Comparison of ENCODE assay signal across 8 mouse cellular contexts in the genomic region with DNA sequence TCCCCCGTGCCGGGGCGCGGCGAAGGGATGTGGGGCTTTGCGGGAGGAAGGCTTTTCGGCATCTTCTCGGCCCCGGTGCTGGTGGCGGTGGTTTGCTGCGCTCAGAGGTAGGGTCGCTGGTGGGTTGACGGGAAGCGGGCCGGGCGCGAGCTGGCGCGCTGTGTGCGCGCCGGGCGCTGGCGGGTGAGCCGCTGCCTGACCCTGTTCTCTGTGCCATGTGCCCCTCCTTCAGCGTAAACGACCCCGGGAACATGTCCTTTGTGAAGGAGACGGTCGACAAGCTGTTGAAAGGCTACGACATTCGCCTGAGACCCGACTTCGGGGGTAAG.
A peak's percentile ranks its signal among the peaks of the same experiment; 100 is the strongest.
DNase-seq lines count a peak whose midpoint lies in the region; ATAC-seq and TF ChIP-seq lines count a peak whose summit lies in the region.

No protein-coding gene starts in this region.

- 0% methylated on average over 26 of the region's 34 CpGs for WGBS in lung, embryonic 16.5 days
- WGBS in forebrain, embryonic 13.5 days = under 1% methylated on average over 28 of the region's 34 CpGs
- whole genome bisulfite sequencing in intestine, postnatal 0 days = 0% methylated on average over 27 of the region's 34 CpGs
- under 1% methylated on average over 34 of the region's 34 CpGs for WGBS in neural tube, embryonic 15.5 days

- H3K27ac ChIP-seq in lung, embryonic 16.5 days (ENCODE audit: low read length) = no peak overlapping the region
- H3K27ac ChIP-seq in forebrain, embryonic 13.5 days = peak overlapping the region; percentile 76
- no peak overlapping the region for H3K27ac ChIP-seq in intestine, postnatal 0 days (ENCODE audit: low read depth, low read length)
- H3K27ac ChIP-seq in neural tube, embryonic 15.5 days (replicated peaks) = peak overlapping the region; percentile 94

- no peaks in the 10 kb centered on the region for H3K36me3 ChIP-seq in lung, embryonic 16.5 days (ENCODE audit: control insufficient read depth, insufficient read depth, low read length)
- H3K36me3 ChIP-seq in forebrain, embryonic 13.5 days (ENCODE audit: poor library complexity, severe bottlenecking) = no peaks in the 10 kb centered on the region
- H3K36me3 ChIP-seq in intestine, postnatal 0 days (ENCODE audit: control insufficient read depth, insufficient read depth) = no peaks in the 10 kb centered on the region
- H3K36me3 ChIP-seq in neural tube, embryonic 15.5 days = no peaks in the 10 kb centered on the region

- peak overlapping the region; percentile 60 for H3K4me3 ChIP-seq in lung, embryonic 16.5 days (ENCODE audit: low read length)
- peak overlapping the region; percentile 74 for H3K4me3 ChIP-seq in forebrain, embryonic 13.5 days
- peak overlapping the region; percentile 61 for H3K4me3 ChIP-seq in intestine, postnatal 0 days (ENCODE audit: low read depth, low read length)
- peak overlapping the region; percentile 85 for H3K4me3 ChIP-seq in neural tube, embryonic 15.5 days (replicated peaks)

- no peak for DNase-seq in lung, postnatal 25 days (ENCODE audit: low spot score)
- DNase-seq in thymus, postnatal 14 days = no peak
- no peak for DNase-seq in thymus, postnatal 10 days (ENCODE audit: low spot score in 2 of 2)
- DNase-seq in thymus, postnatal 0 days (ENCODE audit: low spot score) = no peak

- peaks cover 8% of the 10 kb centered on the region for H3K4me1 ChIP-seq in lung, embryonic 16.5 days (replicated peaks; ENCODE audit: control insufficient read depth, insufficient read depth, low read length)
- 0 out of 2 replicates have a peak, but pooled peaks cover 15% of the 10 kb centered on the region for H3K4me1 ChIP-seq in forebrain, embryonic 13.5 days
- no peaks in the 10 kb centered on the region for H3K4me1 ChIP-seq in intestine, postnatal 0 days (replicated peaks; ENCODE audit: control insufficient read depth, insufficient read depth, low read length)
- H3K4me1 ChIP-seq in neural tube, embryonic 15.5 days = peaks cover 28% of the 10 kb centered on the region

- no peak overlapping the region for H3K9ac ChIP-seq in lung, embryonic 16.5 days (ENCODE audit: low read length)
- H3K9ac ChIP-seq in forebrain, embryonic 13.5 days = peak overlapping the region; percentile 79
- H3K9ac ChIP-seq in intestine, postnatal 0 days (ENCODE audit: low read depth, low read length) = 0 out of 2 replicates have a peak overlapping the region, but pooled peaks have one; percentile 22
- peak overlapping the region; percentile 87 for H3K9ac ChIP-seq in neural tube, embryonic 15.5 days (replicated peaks)

- peak overlapping the region; percentile 96 for H3K4me2 ChIP-seq in lung, embryonic 16.5 days (ENCODE audit: low read depth, low read length)
- peak overlapping the region; percentile 93 for H3K4me2 ChIP-seq in forebrain, embryonic 13.5 days
- H3K4me2 ChIP-seq in intestine, postnatal 0 days (replicated peaks; ENCODE audit: low read depth) = peak overlapping the region; percentile 94
- H3K4me2 ChIP-seq in neural tube, embryonic 15.5 days = peak overlapping the region; percentile 88

- TF ChIP-seq CTCF in intestine, postnatal 0 days (IDR thresholded peaks at IDR 0.05; ENCODE audit: low read depth) = no peak

- peaks cover 30% of the 10 kb centered on the region for H3K27me3 ChIP-seq in lung, embryonic 16.5 days (ENCODE audit: control insufficient read depth, insufficient read depth, low read depth, low read length)
- H3K27me3 ChIP-seq in forebrain, embryonic 13.5 days = peaks cover 13% of the 10 kb centered on the region
- peaks cover 28% of the 10 kb centered on the region for H3K27me3 ChIP-seq in intestine, postnatal 0 days (replicated peaks; ENCODE audit: control insufficient read depth, insufficient read depth, low read length)
- peaks cover 4% of the 10 kb centered on the region; the same call in 1 of the 2 replicates for H3K27me3 ChIP-seq in neural tube, embryonic 15.5 days (replicated peaks)

- ATAC-seq in lung, embryonic 16.5 days (ENCODE audit: low read depth) = peak; percentile 44; the same call in 1 of the 2 replicates
- ATAC-seq in forebrain, embryonic 13.5 days = peak; percentile 80
- 0 out of 2 replicates have a peak, but pooled peaks have one; percentile 12 for ATAC-seq in intestine, postnatal 0 days
- ATAC-seq in neural tube, embryonic 15.5 days (ENCODE audit: low FRiP score) = peak; percentile 79

- no peaks in the 10 kb centered on the region for H3K9me3 ChIP-seq in lung, embryonic 16.5 days (ENCODE audit: control insufficient read depth, low read length)
- H3K9me3 ChIP-seq in forebrain, embryonic 13.5 days (replicated peaks) = no peaks in the 10 kb centered on the region
- no peaks in the 10 kb centered on the region for H3K9me3 ChIP-seq in intestine, postnatal 0 days (ENCODE audit: control insufficient read depth)
- no peaks in the 10 kb centered on the region for H3K9me3 ChIP-seq in neural tube, embryonic 15.5 days (replicated peaks)

Comparison
In these comparisons a context has a peak if more than half of its experiments do, and no peak if none do; other contexts are left out.
1. ATAC-seq: peak in every context shown above with its lines; median percentile 80 in forebrain, embryonic 13.5 days; 79 in neural tube, embryonic 15.5 days; 44 in lung, embryonic 16.5 days; 12 in intestine, postnatal 0 days.
2. H3K27ac ChIP-seq: peak in forebrain, embryonic 13.5 days (single experiment) and neural tube, embryonic 15.5 days (single experiment); none in lung, embryonic 16.5 days (single experiment) and intestine, postnatal 0 days (single experiment).
3. Peak in every context shown above with its lines, with median percentiles within 50 percentile points of each other: H3K4me2 ChIP-seq and H3K4me3 ChIP-seq.